Mouse (Mus musculus) thymus, adult 18-20 months (tissue): ENCODE data around the gene Clec16a.

Source experiments
- DNase-seq, 2 experiments: peaks; one replicate each; pipeline ENCODE4 v3.0.0; 2022; ENCODE audit warnings: mixed read lengths in 2 of 2

The Clec16a gene

DNA sequence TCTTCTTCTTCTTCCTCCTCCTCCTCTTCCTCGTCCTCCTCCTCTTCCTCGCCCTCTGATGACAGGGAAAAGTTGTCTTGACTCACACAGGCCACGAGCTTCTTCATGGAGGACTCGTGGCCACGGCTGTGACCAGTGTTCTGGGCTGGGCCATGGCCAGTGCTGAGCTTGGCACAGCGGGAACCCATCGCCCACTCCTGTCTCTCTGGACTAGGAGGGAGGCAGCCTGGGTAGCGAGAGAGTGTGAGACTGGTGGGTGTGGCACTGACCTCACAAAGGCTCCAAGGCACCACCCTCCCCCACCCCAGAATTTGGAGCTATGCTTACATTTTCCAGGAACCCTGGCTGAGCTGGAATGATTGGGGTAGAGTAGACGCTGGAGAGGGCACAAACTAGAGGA lies 245.6 kb downstream of the Clec16a start, which contains the start of gene Prm3:
Gene Prm3 (minus strand): TSS at position 213 of the 400 bp plus-strand sequence.
- DNase-seq, result no peak
